In the genomic region with DNA sequence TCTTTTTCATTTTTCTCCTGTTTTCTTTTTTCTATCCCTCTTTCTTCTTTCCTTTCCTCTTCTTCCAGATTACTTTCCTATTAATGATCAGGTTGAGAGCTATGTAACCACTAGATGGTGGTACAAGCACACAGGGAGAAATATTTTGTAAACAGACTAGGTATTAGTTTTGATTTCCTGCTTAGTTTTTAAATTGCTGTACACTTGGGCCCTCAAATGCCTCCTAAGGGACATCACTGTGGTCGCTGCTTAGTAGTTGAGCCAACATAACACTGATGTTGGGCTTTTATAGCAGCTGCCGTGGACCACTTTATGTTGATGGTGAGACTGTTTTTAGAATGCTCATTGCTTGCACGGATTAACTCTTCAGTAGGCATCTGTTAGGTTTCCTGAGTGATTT, we compare ENCODE assay signal across 8 mouse cellular contexts.
DNase-seq lines count a peak whose midpoint lies in the region; TF ChIP-seq lines count a peak whose summit lies in the region.

No protein-coding gene starts in this region.

- intact Hi-C loops in left cerebral cortex, postnatal 36 days (cut with DNase I), result loop anchor here (1.0 to 2.0 kb wide), 2 partner anchors 305 to 540 kb away; no protein-coding TSS in a partner anchor

- no peak for TF ChIP-seq CTCF in brain, embryonic 14.5 days (IDR thresholded peaks at IDR 0.05; ENCODE audit: borderline replicate concordance, extremely low read depth, insufficient read depth, insufficient read length)
- peak; percentile 99 for TF ChIP-seq CTCF in layer of hippocampus, adult 2 months (conservative IDR thresholded peaks at IDR 0.05)

- no peak for TF ChIP-seq POLR2A in brain, embryonic 14.5 days (IDR thresholded peaks at IDR 0.05; ENCODE audit: borderline replicate concordance, extremely low read depth, insufficient read depth, insufficient read length, poor library complexity, severe bottlenecking)

- DNase-seq in cerebellum, postnatal 10 days, result peak; percentile 33 to 63
- no peak for DNase-seq in cerebellum, adult 11 months
- peak; percentile 9 to 15 for DNase-seq in left cerebral cortex, postnatal 36 days (ENCODE audit: low spot score in 2 of 2)
- DNase-seq in left cerebral cortex, adult 11 months (ENCODE audit: low spot score), result no peak
- peak; percentile 79 for DNase-seq in brain, embryonic 14.5 days (ENCODE audit: low read depth)
- DNase-seq in layer of hippocampus, adult 2 months (ENCODE audit: low spot score in 2 of 2), result peak; percentile 27 to 28
- peak; percentile 75 for DNase-seq in retina, embryonic 14.5 days (ENCODE audit: low spot score)
- DNase-seq in adrenal gland, adult 8-10 months, result no peak

- H3K4me3 ChIP-seq in layer of hippocampus, adult 2 months, result peak overlapping the region; percentile 12

- peak overlapping the region; percentile 46; the same call in 1 of the 2 replicates for H3K27ac ChIP-seq in layer of hippocampus, adult 2 months

Comparison
In these comparisons a context has a peak if more than half of its experiments do, and no peak if none do; other contexts are left out.
1. DNase-seq: peak in cerebellum, postnatal 10 days (2 of 2), left cerebral cortex, postnatal 36 days (2 of 2), brain, embryonic 14.5 days (single experiment), layer of hippocampus, adult 2 months (2 of 2) and retina, embryonic 14.5 days (single experiment); none in cerebellum, adult 11 months (single experiment), left cerebral cortex, adult 11 months (single experiment) and adrenal gland, adult 8-10 months (single experiment).